Mouse (Mus musculus): ENCODE data around the gene Arhgap22.

DNA sequence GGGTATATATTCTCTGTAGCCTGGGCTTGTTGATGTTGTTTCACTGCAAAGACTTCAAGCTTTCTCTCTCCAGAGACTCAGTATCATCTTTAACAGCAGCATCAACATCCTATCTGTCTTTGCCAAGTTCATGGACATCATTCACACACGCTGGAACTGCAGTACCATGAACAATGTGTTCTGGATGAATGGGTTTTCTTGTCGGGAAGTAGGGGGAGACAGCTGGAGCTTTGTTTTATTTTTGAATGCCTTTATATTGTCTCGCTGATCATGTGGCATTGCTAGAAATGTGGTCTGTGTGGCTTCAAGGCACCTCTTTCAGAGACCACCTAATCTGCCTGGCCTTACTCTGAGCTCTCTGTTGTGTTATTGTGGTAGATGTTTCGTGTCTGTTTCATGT lies 26.6 kb upstream of the Arhgap22 start:
- no peak for TF ChIP-seq POLR2A (IDR thresholded peaks at IDR 0.05; ENCODE audit: low read depth, low read length)
- TF ChIP-seq CTCF (IDR thresholded peaks at IDR 0.05; ENCODE audit: borderline replicate concordance, insufficient read depth, low read length), result no peak
